Mouse (Mus musculus) heart, embryonic 16.5 days (tissue): ENCODE measurements around the gene Fbh1. TPM values are rescaled to one million over a fixed set of nuclear protein-coding genes. Genes with fewer than 3 reads are reported as not detected.

Experiments
- ATAC-seq: fragments of 200-750 bp; cut with Nextera tagmentation; replicated peaks from 2 replicates; pipeline ENCODE4 v1.8.0; 2017; ENCODE audit warnings: moderate number of reproducible peaks; ENCODE audit not compliant: insufficient read depth, low FRiP score; ENCODE audit errors: extremely low read depth
- H3K27ac ChIP-seq: fragments of 300-500 bp; sonication (generic); 2 replicates; pipeline ENCODE4 v1.5.1; 2014; ENCODE audit warnings: mild to moderate bottlenecking, low read length, control low read depth, moderate library complexity
- H3K27me3 ChIP-seq: fragments of 300-500 bp; sonication (generic); 2 replicates; pipeline ENCODE4 v1.6.1; 2014; ENCODE audit warnings: low read length, mixed read lengths; ENCODE audit not compliant: control insufficient read depth, insufficient read depth
- H3K36me3 ChIP-seq: fragments of 300-500 bp; sonication (generic); 2 replicates; pipeline ENCODE4 v1.6.1; 2014; ENCODE audit not compliant: control insufficient read depth, insufficient read depth
- H3K4me1 ChIP-seq: fragments of 300-500 bp; sonication (generic); 2 replicates; pipeline ENCODE4 v1.6.1; 2014; ENCODE audit warnings: low read length, mixed read lengths; ENCODE audit not compliant: control insufficient read depth, insufficient read depth
- H3K4me2 ChIP-seq: fragments of 300-500 bp; sonication (generic); 2 replicates; pipeline ENCODE4 v1.6.1; 2014; ENCODE audit warnings: low read depth, mild to moderate bottlenecking, control low read depth, low read length
- H3K4me3 ChIP-seq: fragments of 300-500 bp; sonication (generic); 2 replicates; pipeline ENCODE4 v1.5.1; 2014; ENCODE audit warnings: mild to moderate bottlenecking, control low read depth, low read length
- H3K9ac ChIP-seq: fragments of 300-500 bp; sonication (generic); 2 replicates; pipeline ENCODE4 v1.6.1; 2014; ENCODE audit warnings: low read length, control low read depth
- H3K9me3 ChIP-seq: fragments of 300-500 bp; sonication (generic); replicated peaks from 2 replicates; pipeline ENCODE4 v1.6.1; 2016; ENCODE audit warnings: low read length; ENCODE audit not compliant: control insufficient read depth
- WGBS: fragments of 180-500 bp; shearing (Covaris S2); extraction: QIAGEN DNeasy Blood & Tissue Kit; methylation state at CpG from one replicate; pipeline ENCODE4 v1.1.7; 2014; 5-methylcytosine and 5-hydroxymethylcytosine counted together
- polyA plus RNA-seq: library from polyadenylated mRNA; unstranded; fragments of >200 nt; fragmentation: Nextera tagmentation; extraction: Ambion mirVana; gene quantifications from 2 replicates; pipeline ENCODE4 v1.2.1, GENCODE M21; 2015

Fbh1 gene
- polyA plus RNA-seq, 1 experiment from 2014 or later: 113 TPM

DNA sequence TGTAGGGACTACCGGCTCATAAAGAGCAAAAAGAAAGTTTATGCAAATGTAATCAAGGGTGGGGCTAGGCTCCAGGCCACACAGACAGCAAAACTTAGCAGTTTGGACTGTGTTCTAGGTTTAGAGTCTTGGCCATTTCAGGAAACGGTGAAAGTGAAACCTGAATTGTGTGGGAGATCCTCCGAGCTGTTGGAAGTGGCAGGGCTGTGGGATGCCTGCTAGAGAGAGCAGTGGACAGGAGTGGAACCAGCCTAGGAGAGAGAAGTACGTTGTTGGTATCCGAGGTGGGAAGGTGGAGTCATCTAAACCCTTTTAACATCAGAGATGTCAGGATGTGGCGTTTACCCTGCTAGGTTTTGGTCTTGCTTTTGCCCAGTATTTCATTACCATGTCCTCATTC is 41.5 kb downstream of the Fbh1 start:
- peaks cover 14% of the 10 kb centered on the region for H3K36me3 ChIP-seq
- no peak overlapping the region for H3K9ac ChIP-seq
- 82% methylated on average over 6 of the region's 6 CpGs for whole genome bisulfite sequencing
- ATAC-seq: no peak
- no peak overlapping the region for H3K4me3 ChIP-seq
- no peaks in the 10 kb centered on the region for H3K9me3 ChIP-seq
- no peaks in the 10 kb centered on the region for H3K4me1 ChIP-seq
- H3K27ac ChIP-seq: no peak overlapping the region
- H3K4me2 ChIP-seq: no peak overlapping the region
- H3K27me3 ChIP-seq: no peaks in the 10 kb centered on the region

DNA sequence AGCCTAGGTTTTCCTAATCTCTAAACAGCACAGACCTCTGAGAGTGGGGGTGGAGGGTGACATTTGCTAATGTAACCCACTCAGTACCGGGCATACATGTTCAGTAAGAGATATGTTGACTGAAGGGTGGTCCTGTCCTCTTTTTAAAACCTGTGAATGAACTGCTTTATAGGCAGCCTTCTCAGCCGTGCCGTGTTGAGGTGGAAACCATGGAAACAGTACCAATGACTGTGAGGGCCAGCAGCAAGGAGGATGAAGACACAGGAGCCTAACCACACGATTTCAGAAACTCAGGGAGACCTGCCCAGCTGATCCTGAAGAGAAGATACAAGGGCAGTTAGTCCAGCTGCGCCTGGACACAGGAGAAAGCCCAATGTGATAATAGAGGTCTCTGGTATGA is 44.4 kb downstream of the Fbh1 start:
- Histone ChIP-seq H3K4me1 (no peaks in the 10 kb centered on the region), H3K4me2 (no peak overlapping the region), H3K9ac (no peak overlapping the region), H3K9me3 (no peaks in the 10 kb centered on the region), H3K36me3 (0 out of 2 replicates have a peak, but pooled peaks cover 2% of the 10 kb centered on the region), H3K27me3 (no peaks in the 10 kb centered on the region), H3K4me3 (no peak overlapping the region), H3K27ac (no peak overlapping the region)
- WGBS: 71% methylated on average over 5 of the region's 5 CpGs
- ATAC-seq: no peak

DNA sequence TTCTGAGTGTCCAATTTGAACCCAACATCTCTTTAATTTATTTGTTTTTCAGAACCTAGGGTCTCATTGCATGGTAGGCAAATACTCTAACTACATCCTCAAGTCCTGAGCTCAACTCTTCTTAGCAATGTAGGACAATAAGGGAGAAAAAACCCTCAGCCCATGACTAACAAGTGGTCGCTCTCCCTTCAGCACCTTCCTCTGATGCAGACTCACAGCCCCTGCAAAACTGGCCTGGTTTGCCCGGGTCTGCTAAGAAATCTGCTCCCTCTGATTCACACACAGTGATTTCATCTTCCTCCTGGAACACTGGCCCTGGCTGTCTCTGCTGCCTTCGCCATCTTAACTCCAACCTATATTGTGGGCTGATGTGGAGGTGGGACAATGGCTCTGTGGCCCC is 48.3 kb downstream of the Fbh1 start:
- Histone ChIP-seq H3K27me3 (no peaks in the 10 kb centered on the region), H3K27ac (no peak overlapping the region), H3K4me3 (no peak overlapping the region), H3K9me3 (no peaks in the 10 kb centered on the region), H3K4me1 (no peaks in the 10 kb centered on the region), H3K36me3 (peaks cover 14% of the 10 kb centered on the region; the same call in 1 of the 2 replicates), H3K9ac (no peak overlapping the region), H3K4me2 (no peak overlapping the region)
- no peak for ATAC-seq
- WGBS: 62% methylated on average over 3 of the region's 3 CpGs

DNA sequence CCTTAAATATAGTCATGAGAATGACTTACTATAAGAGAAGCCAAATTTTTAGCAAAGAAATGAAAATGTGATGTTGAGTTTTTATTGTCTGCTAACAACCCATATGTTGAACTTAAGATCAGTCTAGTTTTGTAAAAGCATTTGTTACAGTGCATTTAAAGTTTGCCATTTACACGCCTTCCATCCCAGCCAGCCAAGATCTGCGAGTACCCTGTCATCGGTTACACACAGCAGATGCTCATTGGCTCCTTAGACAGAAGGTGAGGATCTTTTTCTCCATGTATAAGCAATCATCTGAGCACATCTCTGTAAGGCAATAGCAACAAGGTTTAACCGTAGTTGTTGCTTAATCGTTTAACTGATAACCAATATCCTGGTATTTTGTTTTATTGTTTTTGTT is 49.8 kb downstream of the Fbh1 start:
- Histone ChIP-seq H3K4me2 (no peak overlapping the region), H3K4me1 (no peaks in the 10 kb centered on the region), H3K27ac (no peak overlapping the region), H3K27me3 (no peaks in the 10 kb centered on the region), H3K9ac (no peak overlapping the region), H3K9me3 (no peaks in the 10 kb centered on the region), H3K4me3 (no peak overlapping the region), H3K36me3 (peaks cover 15% of the 10 kb centered on the region; the same call in 1 of the 2 replicates)
- no peak for ATAC-seq
- 89% methylated on average over 5 of the region's 5 CpGs for WGBS

DNA sequence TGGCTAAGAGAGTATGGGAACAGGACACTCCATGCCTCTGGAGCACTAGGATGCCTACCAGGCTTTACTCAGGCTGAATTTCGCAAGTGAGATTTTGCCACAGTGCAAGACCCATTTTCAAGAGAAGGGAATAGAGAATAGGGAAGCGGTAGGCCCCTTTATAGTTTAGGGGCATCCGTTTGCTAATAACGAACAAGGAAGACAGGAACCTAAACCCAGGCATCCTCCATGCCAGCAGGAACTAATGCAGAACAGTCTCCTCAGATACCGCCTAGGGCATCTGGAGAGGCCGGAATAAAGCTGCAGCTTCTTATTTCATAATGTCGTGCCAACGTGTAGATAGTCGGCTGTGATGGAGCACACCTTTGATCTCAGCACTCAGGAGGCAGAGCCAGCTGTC is 54.8 kb downstream of the Fbh1 start:
- ATAC-seq: no peak

DNA sequence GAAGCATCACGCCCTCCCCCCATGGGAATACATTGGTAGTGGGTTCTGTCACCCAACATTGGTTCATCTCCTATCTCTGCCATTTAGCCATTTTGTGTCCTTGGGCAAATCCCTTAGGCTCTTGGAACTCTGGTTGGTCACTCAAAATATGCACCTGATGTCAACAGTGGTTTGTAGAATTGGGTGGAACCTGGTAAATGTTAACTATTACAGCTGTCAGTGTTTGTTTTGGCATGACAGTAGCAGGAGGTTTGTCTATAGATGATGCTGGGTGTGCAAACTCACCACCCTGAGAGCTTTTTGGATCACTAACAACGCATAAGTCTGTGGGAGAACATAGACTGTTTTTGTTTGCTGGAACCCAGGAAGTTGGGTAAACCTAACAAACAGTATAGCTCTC is 58.8 kb downstream of the Fbh1 start:
- H3K27ac ChIP-seq: no peak overlapping the region
- WGBS: 81% methylated on average over 2 of the region's 2 CpGs
- H3K9ac ChIP-seq: no peak overlapping the region
- no peak overlapping the region for H3K4me2 ChIP-seq
- no peaks in the 10 kb centered on the region for H3K4me1 ChIP-seq
- H3K9me3 ChIP-seq: no peaks in the 10 kb centered on the region
- H3K27me3 ChIP-seq: no peaks in the 10 kb centered on the region
- ATAC-seq: no peak
- H3K36me3 ChIP-seq: peaks cover 17% of the 10 kb centered on the region
- no peak overlapping the region for H3K4me3 ChIP-seq

More for the DNA sequence above, 54.8 kb downstream of the Fbh1 start:
- WGBS: 82% methylated on average over 9 of the region's 9 CpGs
- Histone ChIP-seq H3K9me3 (no peaks in the 10 kb centered on the region), H3K4me3 (no peak overlapping the region), H3K36me3 (peaks cover 27% of the 10 kb centered on the region), H3K4me1 (no peaks in the 10 kb centered on the region), H3K9ac (no peak overlapping the region), H3K4me2 (no peak overlapping the region), H3K27ac (no peak overlapping the region), H3K27me3 (no peaks in the 10 kb centered on the region)

DNA sequence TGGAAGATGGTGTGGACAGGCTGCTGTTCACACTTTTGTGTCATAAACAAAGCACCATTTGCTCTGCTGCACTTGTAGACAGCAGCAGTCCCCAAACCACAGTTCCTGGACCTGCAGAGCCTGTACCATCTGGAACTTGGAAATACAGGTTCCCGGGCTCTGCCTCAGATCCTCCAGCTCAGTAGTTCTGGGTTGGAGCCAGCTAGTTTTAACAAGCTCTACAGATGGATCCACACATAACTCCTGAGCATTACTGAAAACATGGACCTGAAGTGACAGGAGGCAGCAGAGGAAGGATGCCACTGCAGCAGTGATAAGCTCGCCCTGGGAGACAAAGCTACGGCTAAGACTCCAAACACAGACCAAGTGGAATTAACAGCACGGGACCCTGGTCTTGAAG is 62.8 kb downstream of the Fbh1 start:
- WGBS: 79% methylated on average over 4 of the region's 4 CpGs
- peaks cover 8% of the 10 kb centered on the region; the same call in 1 of the 2 replicates for H3K36me3 ChIP-seq

DNA sequence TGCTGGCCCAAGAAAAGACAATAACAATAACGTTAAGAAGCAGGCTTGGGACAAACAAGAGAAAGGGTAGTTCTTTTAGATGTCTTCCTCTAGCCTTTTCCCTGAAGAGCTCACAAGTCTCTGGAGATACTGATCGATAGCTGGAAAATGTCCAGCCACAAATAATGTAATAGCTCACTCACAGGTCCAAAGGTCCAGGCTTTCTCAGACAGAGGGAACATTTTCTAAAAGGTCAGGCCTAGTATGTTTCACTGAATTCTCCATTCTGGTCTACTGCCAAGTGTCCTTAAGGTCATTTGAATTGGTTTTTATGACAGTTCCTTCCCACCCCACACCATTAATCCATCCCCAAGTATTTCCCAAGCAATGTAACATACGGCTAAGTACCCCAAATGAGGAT is 64.4 kb downstream of the Fbh1 start:
- H3K27ac ChIP-seq: no peak overlapping the region
- no peaks in the 10 kb centered on the region for H3K36me3 ChIP-seq
- H3K27me3 ChIP-seq: no peaks in the 10 kb centered on the region
- H3K9me3 ChIP-seq: no peaks in the 10 kb centered on the region
- H3K4me3 ChIP-seq: no peak overlapping the region
- H3K9ac ChIP-seq: no peak overlapping the region
- H3K4me1 ChIP-seq: no peaks in the 10 kb centered on the region
- ATAC-seq: no peak
- WGBS: 76% methylated on average over 3 of the region's 3 CpGs
- H3K4me2 ChIP-seq: no peak overlapping the region

More for the DNA sequence above, 62.8 kb downstream of the Fbh1 start:
- no peak overlapping the region for H3K4me2 ChIP-seq
- H3K4me3 ChIP-seq: no peak overlapping the region
- no peaks in the 10 kb centered on the region for H3K27me3 ChIP-seq
- no peak overlapping the region for H3K9ac ChIP-seq
- H3K4me1 ChIP-seq: no peaks in the 10 kb centered on the region
- no peak overlapping the region for H3K27ac ChIP-seq
- no peaks in the 10 kb centered on the region for H3K9me3 ChIP-seq
- ATAC-seq: no peak

DNA sequence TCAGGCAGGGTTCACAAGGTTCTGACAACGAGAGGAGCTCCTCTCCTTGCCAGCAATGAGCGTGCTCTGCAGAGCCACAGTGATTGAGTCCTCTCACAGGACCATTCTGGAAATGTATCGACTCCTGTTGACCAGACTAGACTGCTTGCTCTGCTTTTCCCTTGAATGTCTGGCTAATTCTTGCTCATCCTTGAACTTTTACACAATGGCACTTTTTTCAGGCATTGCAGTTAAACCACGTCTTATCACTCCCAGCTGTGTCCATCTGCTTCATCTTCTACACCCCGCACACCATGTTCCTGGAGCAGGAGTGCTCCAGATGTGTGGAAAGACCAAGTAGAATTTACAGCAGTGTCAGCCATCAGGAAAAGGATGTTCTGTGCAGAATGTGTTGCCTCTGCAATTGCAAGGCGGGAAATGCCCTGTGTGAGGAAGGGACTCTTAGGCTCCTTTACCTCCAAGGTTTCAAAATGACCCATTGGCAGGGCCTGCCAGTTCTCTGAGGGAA is 64.8 kb downstream of the Fbh1 start:
- Histone ChIP-seq H3K9me3 (no peaks in the 10 kb centered on the region), H3K27me3 (no peaks in the 10 kb centered on the region), H3K27ac (no peak overlapping the region), H3K9ac (no peak overlapping the region), H3K4me1 (no peaks in the 10 kb centered on the region), H3K4me3 (no peak overlapping the region), H3K36me3 (no peaks in the 10 kb centered on the region), H3K4me2 (no peak overlapping the region)
- no peak for ATAC-seq
- WGBS: 78% methylated on average over 6 of the region's 6 CpGs
